Mouse (Mus musculus): ENCODE data around the gene Ppp1r37.
"Not testable (repeated sequence)": the region's sequence is repeated elsewhere in the genome, so short reads cannot be mapped to it uniquely, and the experiment has no call there.

Gene Ppp1r37

GRCm38 (mm10) chr7:19562643-19563410, at the start of gene Ppp1r37:
Ppp1r37 (minus strand) TSS chr7:19563076.
- DNase-seq: peak in 1 of 2 experiments; percentile 42

- no peak for DNase-seq
Measured at GRCm38 (mm10) chr7:19610969-19611368, 48.1 kb upstream of the Ppp1r37 start.

- peak; percentile 40 to 41 for DNase-seq
Measured at GRCm38 (mm10) chr7:19609641-19610332, 46.9 kb upstream of the Ppp1r37 start.

GRCm38 (mm10) chr7:19607291-19607690, 44.4 kb upstream of the Ppp1r37 start:
- DNase-seq: no peak

- not testable (repeated sequence) for DNase-seq
Measured at GRCm38 (mm10) chr7:19604606-19605214, 41.8 kb upstream of the Ppp1r37 start.

GRCm38 (mm10) chr7:19603849-19604605, 41.2 kb upstream of the Ppp1r37 start, which contains the start of gene Clasrp:
Clasrp (minus strand) TSS chr7:19604486.
- peak; percentile 97 to 99 for DNase-seq

- DNase-seq: no peak
Measured at GRCm38 (mm10) chr7:19603055-19603454, 40.2 kb upstream of the Ppp1r37 start.

- DNase-seq: no peak
Measured at GRCm38 (mm10) chr7:19600562-19600961, 37.7 kb upstream of the Ppp1r37 start.

- no peak for DNase-seq
Measured at GRCm38 (mm10) chr7:19593061-19593730, 30.3 kb upstream of the Ppp1r37 start.

GRCm38 (mm10) chr7:19589917-19590316, 27.0 kb upstream of the Ppp1r37 start:
- peak; percentile 60 to 73 for DNase-seq

GRCm38 (mm10) chr7:19589207-19589606, 26.3 kb upstream of the Ppp1r37 start:
- DNase-seq: peak; percentile 35 to 40

GRCm38 (mm10) chr7:19586269-19586668, 23.4 kb upstream of the Ppp1r37 start:
- no peak for DNase-seq

- peak; percentile 88 to 93 for DNase-seq
Measured at GRCm38 (mm10) chr7:19580634-19581033, 17.8 kb upstream of the Ppp1r37 start.

GRCm38 (mm10) chr7:19579751-19580150, 16.9 kb upstream of the Ppp1r37 start:
- DNase-seq: no peak

GRCm38 (mm10) chr7:19578436-19578835, 15.6 kb upstream of the Ppp1r37 start:
- no peak for DNase-seq

- peak; percentile 67 to 77 for DNase-seq
Measured at GRCm38 (mm10) chr7:19577877-19578414, 15.1 kb upstream of the Ppp1r37 start.

GRCm38 (mm10) chr7:19577141-19577852, 14.4 kb upstream of the Ppp1r37 start, which contains the start of the genes Zfp296 and Gemin7:
Zfp296 (plus strand) TSS chr7:19577287.
Gemin7 (minus strand) TSS chr7:19577595.
- peak; percentile 68 to 74 for DNase-seq

GRCm38 (mm10) chr7:19575559-19575958, 12.7 kb upstream of the Ppp1r37 start:
- no peak for DNase-seq

- DNase-seq: no peak
Measured at GRCm38 (mm10) chr7:19573776-19574140, 10.9 kb upstream of the Ppp1r37 start.

GRCm38 (mm10) chr7:19572926-19573775, 10.3 kb upstream of the Ppp1r37 start:
- peak; percentile 78 to 80 for DNase-seq

Measured in lung, adult 18-20 months (tissue).